Mouse (Mus musculus): ENCODE measurements around the gene Zfp385b. TPM values are rescaled to one million over a fixed set of nuclear protein-coding genes. Genes with fewer than 3 reads are reported as not detected.

The Zfp385b gene
- 6.1 and 6.7 TPM in 2 replicates for polyA plus RNA-seq (2015; fragmentation: Nextera tagmentation; extraction: Ambion mirVana)

GRCm38 (mm10) chr2:77819539-77819938 is at the start of gene Zfp385b:
TSS of gene Zfp385b (minus strand) at chr2:77819639.
- no peak for ATAC-seq
- H3K36me3 ChIP-seq: no peaks in the 10 kb centered on the region
- no peak within 1 kb of the TSS for H3K4me3 ChIP-seq (replicated peaks)
- H3K27ac ChIP-seq: no peak within 1 kb of the TSS
- H3K9ac ChIP-seq (replicated peaks): no peak within 1 kb of the TSS
- H3K4me2 ChIP-seq (replicated peaks): no peak within 1 kb of the TSS
- peaks cover 31% of the 10 kb centered on the region for H3K27me3 ChIP-seq
- H3K9me3 ChIP-seq: no peaks in the 10 kb centered on the region
- peaks cover 12% of the 10 kb centered on the region for H3K4me1 ChIP-seq (replicated peaks)

- whole genome bisulfite sequencing: 87% methylated on average over 6 of the region's 6 CpGs
- H3K27ac ChIP-seq: no peak overlapping the region
- H3K4me2 ChIP-seq (replicated peaks): no peak overlapping the region
These were observed 44.5 kb upstream of the Zfp385b start for GRCm38 (mm10) chr2:77863934-77864333.

GRCm38 (mm10) chr2:77863522-77863921 is 44.1 kb upstream of the Zfp385b start:
- WGBS: 88% methylated on average over 15 of the region's 15 CpGs
- H3K4me2 ChIP-seq (replicated peaks): no peak overlapping the region
- no peak overlapping the region for H3K4me3 ChIP-seq (replicated peaks)
- H3K9ac ChIP-seq (replicated peaks): no peak overlapping the region
- H3K27me3 ChIP-seq: no peaks in the 10 kb centered on the region
- H3K36me3 ChIP-seq: no peaks in the 10 kb centered on the region
- no peak for ATAC-seq
- H3K27ac ChIP-seq: no peak overlapping the region
- H3K4me1 ChIP-seq (replicated peaks): no peaks in the 10 kb centered on the region
- H3K9me3 ChIP-seq: 0 out of 2 replicates have a peak, but pooled peaks cover 4% of the 10 kb centered on the region

More at GRCm38 (mm10) chr2:77863934-77864333, 44.5 kb upstream of the Zfp385b start:
- Histone ChIP-seq H3K4me1 (replicated peaks) (no peaks in the 10 kb centered on the region), H3K9ac (replicated peaks) (no peak overlapping the region), H3K4me3 (replicated peaks) (no peak overlapping the region), H3K36me3 (no peaks in the 10 kb centered on the region), H3K9me3 (0 out of 2 replicates have a peak, but pooled peaks cover 4% of the 10 kb centered on the region), H3K27me3 (no peaks in the 10 kb centered on the region)
- no peak for ATAC-seq

GRCm38 (mm10) chr2:77841464-77841863 is 22.0 kb upstream of the Zfp385b start:
- Histone ChIP-seq H3K4me1 (replicated peaks) (no peaks in the 10 kb centered on the region), H3K36me3 (no peaks in the 10 kb centered on the region), H3K4me3 (replicated peaks) (no peak overlapping the region), H3K27ac (no peak overlapping the region), H3K9me3 (no peaks in the 10 kb centered on the region), H3K27me3 (no peaks in the 10 kb centered on the region), H3K9ac (replicated peaks) (no peak overlapping the region), H3K4me2 (replicated peaks) (no peak overlapping the region)
- ATAC-seq: no peak
- 69% methylated on average over 6 of the region's 6 CpGs for WGBS

- H3K36me3 ChIP-seq: no peaks in the 10 kb centered on the region
- H3K9me3 ChIP-seq: no peaks in the 10 kb centered on the region
- H3K4me2 ChIP-seq (replicated peaks): no peak overlapping the region
- H3K4me3 ChIP-seq (replicated peaks): no peak overlapping the region
- ATAC-seq: no peak
- no peaks in the 10 kb centered on the region for H3K27me3 ChIP-seq
- H3K9ac ChIP-seq (replicated peaks): no peak overlapping the region
- H3K27ac ChIP-seq: no peak overlapping the region
- WGBS: 91% methylated on average over 17 of the region's 17 CpGs
- no peaks in the 10 kb centered on the region for H3K4me1 ChIP-seq (replicated peaks)
These were observed 20.1 kb upstream of the Zfp385b start for GRCm38 (mm10) chr2:77839587-77839986.

- no peaks in the 10 kb centered on the region for H3K4me1 ChIP-seq (replicated peaks)
- no peaks in the 10 kb centered on the region for H3K27me3 ChIP-seq
- H3K27ac ChIP-seq: no peak overlapping the region
- H3K36me3 ChIP-seq: no peaks in the 10 kb centered on the region
- 91% methylated on average over 1 of the region's 1 CpGs for WGBS
- H3K9me3 ChIP-seq: no peaks in the 10 kb centered on the region
- no peak overlapping the region for H3K4me3 ChIP-seq (replicated peaks)
- no peak overlapping the region for H3K9ac ChIP-seq (replicated peaks)
- H3K4me2 ChIP-seq (replicated peaks): no peak overlapping the region
- ATAC-seq: no peak
These were observed 19.2 kb upstream of the Zfp385b start for GRCm38 (mm10) chr2:77838688-77839087.

GRCm38 (mm10) chr2:77835781-77836180 is 16.3 kb upstream of the Zfp385b start:
- no peak overlapping the region for H3K27ac ChIP-seq
- H3K9ac ChIP-seq (replicated peaks): no peak overlapping the region
- no peaks in the 10 kb centered on the region for H3K36me3 ChIP-seq
- no peak overlapping the region for H3K4me2 ChIP-seq (replicated peaks)
- WGBS: 61% methylated on average over 3 of the region's 3 CpGs
- no peaks in the 10 kb centered on the region for H3K27me3 ChIP-seq
- no peaks in the 10 kb centered on the region for H3K4me1 ChIP-seq (replicated peaks)
- no peak overlapping the region for H3K4me3 ChIP-seq (replicated peaks)
- no peak for ATAC-seq
- H3K9me3 ChIP-seq: no peaks in the 10 kb centered on the region

GRCm38 (mm10) chr2:77826133-77826828 is 6.8 kb upstream of the Zfp385b start:
- Histone ChIP-seq H3K9ac (replicated peaks) (no peak overlapping the region), H3K36me3 (no peaks in the 10 kb centered on the region), H3K27ac (no peak overlapping the region), H3K4me2 (replicated peaks) (no peak overlapping the region), H3K9me3 (no peaks in the 10 kb centered on the region), H3K4me1 (replicated peaks) (no peaks in the 10 kb centered on the region), H3K27me3 (no peaks in the 10 kb centered on the region), H3K4me3 (replicated peaks) (no peak overlapping the region)
- WGBS: 52% methylated on average over 7 of the region's 7 CpGs
- ATAC-seq: no peak

GRCm38 (mm10) chr2:77823026-77823425 is 3.6 kb upstream of the Zfp385b start:
- no peak for ATAC-seq
- Histone ChIP-seq H3K4me1 (replicated peaks) (no peaks in the 10 kb centered on the region), H3K9me3 (no peaks in the 10 kb centered on the region), H3K9ac (replicated peaks) (no peak overlapping the region), H3K27me3 (peaks cover 8% of the 10 kb centered on the region), H3K36me3 (no peaks in the 10 kb centered on the region), H3K4me2 (replicated peaks) (no peak overlapping the region), H3K4me3 (replicated peaks) (no peak overlapping the region), H3K27ac (no peak overlapping the region)
- WGBS: 85% methylated on average over 5 of the region's 5 CpGs

- Histone ChIP-seq H3K27me3 (peaks cover 42% of the 10 kb centered on the region), H3K4me1 (replicated peaks) (peaks cover 12% of the 10 kb centered on the region), H3K9me3 (no peaks in the 10 kb centered on the region), H3K4me2 (replicated peaks) (peak overlapping the region; percentile 99), H3K36me3 (no peaks in the 10 kb centered on the region), H3K4me3 (replicated peaks) (peak overlapping the region; percentile 74), H3K27ac (no peak overlapping the region), H3K9ac (replicated peaks) (peak overlapping the region; percentile 74)
- no peak for ATAC-seq
- 33% methylated on average over 12 of the region's 12 CpGs for WGBS
These were observed 2.0 kb downstream of the Zfp385b start for GRCm38 (mm10) chr2:77817357-77817894.

- Histone ChIP-seq H3K4me1 (replicated peaks) (peaks cover 12% of the 10 kb centered on the region), H3K27ac (0 out of 2 replicates have a peak overlapping the region, but pooled peaks have one; percentile 9), H3K9me3 (no peaks in the 10 kb centered on the region), H3K4me3 (replicated peaks) (peak overlapping the region; percentile 74), H3K9ac (replicated peaks) (peak overlapping the region; percentile 74), H3K27me3 (peaks cover 42% of the 10 kb centered on the region), H3K36me3 (no peaks in the 10 kb centered on the region), H3K4me2 (replicated peaks) (peak overlapping the region; percentile 99)
- peak; percentile 90 for ATAC-seq
- 1% methylated on average over 93 of the region's 116 CpGs for WGBS
These were observed 2.8 kb downstream of the Zfp385b start for GRCm38 (mm10) chr2:77816413-77817314.
